Mouse (Mus musculus): Measurements from ENCODE around the gene Adipor2. TPM values are rescaled to one million over a fixed set of nuclear protein-coding genes. Genes with fewer than 3 reads are reported as not detected.

Gene Adipor2
- polyA plus RNA-seq, 1 experiment from 2014 or later: 40.9 TPM

DNA sequence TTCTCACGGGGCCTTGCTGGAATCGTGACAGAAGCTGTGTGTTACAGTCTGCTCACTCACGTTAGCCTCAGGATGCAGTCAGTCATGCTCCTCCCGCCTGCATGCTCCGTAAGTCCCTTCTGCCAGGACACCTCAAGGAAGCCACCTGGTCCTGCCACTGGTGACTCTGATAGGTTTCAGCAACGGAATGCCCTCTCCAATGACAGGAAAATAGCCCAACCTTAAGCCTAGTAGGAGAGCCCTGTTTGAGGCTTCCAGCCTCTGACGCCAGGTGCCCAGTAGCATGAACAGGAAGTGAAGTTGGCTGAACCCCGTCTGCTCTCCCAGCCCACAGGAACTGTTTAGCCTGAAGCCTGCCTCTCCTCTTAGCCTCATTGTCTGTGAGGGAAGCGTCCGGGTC is 71.2 kb downstream of the Adipor2 start:
- Histone ChIP-seq H3K27me3 (replicated peaks; ENCODE audit: control insufficient read depth, insufficient read depth, low read length) (no peaks in the 10 kb centered on the region), H3K4me2 (ENCODE audit: low read length) (no peak overlapping the region), H3K9me3 (ENCODE audit: control insufficient read depth, low read length) (no peaks in the 10 kb centered on the region), H3K36me3 (ENCODE audit: control insufficient read depth, insufficient read depth) (no peaks in the 10 kb centered on the region), H3K27ac (ENCODE audit: low read length) (no peak overlapping the region), H3K9ac (replicated peaks; ENCODE audit: low read depth, low read length) (no peak overlapping the region), H3K4me3 (replicated peaks; ENCODE audit: low read length) (no peak overlapping the region), H3K4me1 (replicated peaks; ENCODE audit: control insufficient read depth, insufficient read depth, low read length) (no peaks in the 10 kb centered on the region; the same call in 1 of the 2 replicates)
- ATAC-seq: no peak
- WGBS: 75% methylated on average over 10 of the region's 10 CpGs

DNA sequence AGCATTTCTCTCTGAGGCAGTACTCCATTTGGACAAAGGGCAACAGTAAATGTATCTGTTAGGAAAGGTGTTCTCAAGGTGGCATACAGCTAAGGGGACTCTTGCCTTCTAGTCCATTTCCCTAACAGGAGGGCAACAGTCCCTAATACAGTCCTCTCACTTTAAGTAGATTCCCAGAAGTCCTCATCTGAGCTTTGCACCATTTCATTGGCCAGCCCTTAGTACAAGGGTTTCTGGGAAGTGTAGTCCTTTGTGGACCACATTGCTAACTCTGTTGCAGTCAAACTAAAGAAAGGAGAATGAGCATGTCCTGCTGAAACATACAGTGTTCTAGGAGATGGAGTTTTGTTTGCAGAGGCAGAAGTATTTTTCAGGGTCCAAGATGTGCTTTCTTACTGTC is 76.1 kb downstream of the Adipor2 start:
- H3K4me2 ChIP-seq (ENCODE audit: low read length): no peak overlapping the region
- H3K9ac ChIP-seq (replicated peaks; ENCODE audit: low read depth, low read length): no peak overlapping the region

DNA sequence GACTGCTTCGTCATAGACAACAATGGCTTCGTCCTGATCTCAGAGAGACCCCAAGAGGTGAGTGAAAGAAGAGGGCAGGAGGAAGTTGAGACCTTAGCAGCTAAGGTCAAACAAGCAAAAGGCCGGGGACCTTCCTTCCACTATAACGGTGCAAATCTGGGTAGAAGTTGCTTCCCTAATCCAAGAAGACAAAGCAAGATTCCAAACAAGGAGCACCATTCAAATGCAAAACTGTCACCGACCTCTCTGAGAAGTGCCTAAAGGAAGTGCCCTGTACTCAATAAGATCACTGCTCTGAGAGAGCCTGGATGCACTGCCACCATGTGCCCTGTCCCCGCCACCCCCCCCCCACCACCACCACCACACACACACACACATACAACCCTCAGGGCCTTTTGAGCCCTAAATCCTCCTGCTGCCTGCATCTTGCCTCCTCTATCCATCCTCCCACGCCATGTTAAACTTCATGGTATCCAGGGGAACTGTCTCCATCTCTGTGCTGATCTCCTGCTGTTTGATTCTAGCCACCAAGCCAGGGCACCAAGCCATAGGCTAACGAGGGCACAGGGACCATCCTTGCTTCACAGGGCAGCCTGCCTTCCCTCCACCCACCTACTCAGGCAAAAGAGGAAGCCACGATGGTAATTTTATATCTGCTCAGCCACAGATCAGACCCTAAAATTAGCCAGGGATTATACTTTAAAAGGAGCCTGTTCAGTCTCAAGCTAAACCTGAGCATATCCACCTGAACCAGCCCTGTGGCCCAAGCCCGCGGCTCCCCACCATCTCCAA is 79.2 kb downstream of the Adipor2 start:
- Histone ChIP-seq H3K9me3 (ENCODE audit: control insufficient read depth, low read length) (no peaks in the 10 kb centered on the region), H3K36me3 (ENCODE audit: control insufficient read depth, insufficient read depth) (no peaks in the 10 kb centered on the region), H3K4me1 (replicated peaks; ENCODE audit: control insufficient read depth, insufficient read depth, low read length) (no peaks in the 10 kb centered on the region; the same call in 1 of the 2 replicates), H3K27ac (ENCODE audit: low read length) (no peak overlapping the region), H3K4me3 (replicated peaks; ENCODE audit: low read length) (no peak overlapping the region), H3K27me3 (replicated peaks; ENCODE audit: control insufficient read depth, insufficient read depth, low read length) (no peaks in the 10 kb centered on the region), H3K4me2 (ENCODE audit: low read length) (no peak overlapping the region), H3K9ac (replicated peaks; ENCODE audit: low read depth, low read length) (no peak overlapping the region)
- WGBS: 25% methylated on average over 10 of the region's 11 CpGs
- no peak for ATAC-seq

More for the DNA sequence above, 76.1 kb downstream of the Adipor2 start:
- H3K9me3 ChIP-seq (ENCODE audit: control insufficient read depth, low read length): no peaks in the 10 kb centered on the region
- ATAC-seq: peak; percentile 98
- no peaks in the 10 kb centered on the region for H3K27me3 ChIP-seq (replicated peaks; ENCODE audit: control insufficient read depth, insufficient read depth, low read length)
- no peak overlapping the region for H3K4me3 ChIP-seq (replicated peaks; ENCODE audit: low read length)
- H3K36me3 ChIP-seq (ENCODE audit: control insufficient read depth, insufficient read depth): no peaks in the 10 kb centered on the region
- H3K4me1 ChIP-seq (replicated peaks; ENCODE audit: control insufficient read depth, insufficient read depth, low read length): no peaks in the 10 kb centered on the region; the same call in 1 of the 2 replicates
- no peak overlapping the region for H3K27ac ChIP-seq (ENCODE audit: low read length)

DNA sequence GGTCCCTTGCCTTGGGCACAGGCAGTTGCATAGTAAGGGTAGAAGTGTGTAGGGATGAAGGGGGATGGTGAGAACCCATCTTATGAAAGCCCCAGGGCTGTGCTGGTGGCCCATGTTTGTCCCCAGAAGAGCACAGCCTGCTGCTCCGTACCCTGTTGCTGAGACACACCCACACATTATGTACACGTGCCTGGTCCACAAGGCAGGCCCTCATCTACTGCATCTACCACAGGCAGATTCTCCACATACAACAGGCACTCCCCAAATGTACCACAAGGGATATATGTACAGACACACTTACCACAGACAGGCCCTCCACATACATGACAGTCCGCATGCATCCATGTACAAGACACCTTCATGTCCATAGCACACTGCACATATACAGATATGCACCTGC is 80.2 kb downstream of the Adipor2 start:
- Histone ChIP-seq H3K4me1 (replicated peaks; ENCODE audit: control insufficient read depth, insufficient read depth, low read length) (no peaks in the 10 kb centered on the region; the same call in 1 of the 2 replicates), H3K9ac (replicated peaks; ENCODE audit: low read depth, low read length) (no peak overlapping the region), H3K36me3 (ENCODE audit: control insufficient read depth, insufficient read depth) (no peaks in the 10 kb centered on the region), H3K27ac (ENCODE audit: low read length) (no peak overlapping the region), H3K27me3 (replicated peaks; ENCODE audit: control insufficient read depth, insufficient read depth, low read length) (no peaks in the 10 kb centered on the region), H3K4me2 (ENCODE audit: low read length) (no peak overlapping the region), H3K4me3 (replicated peaks; ENCODE audit: low read length) (no peak overlapping the region), H3K9me3 (ENCODE audit: control insufficient read depth, low read length) (no peaks in the 10 kb centered on the region)
- no peak for ATAC-seq
- WGBS: 80% methylated on average over 3 of the region's 3 CpGs

DNA sequence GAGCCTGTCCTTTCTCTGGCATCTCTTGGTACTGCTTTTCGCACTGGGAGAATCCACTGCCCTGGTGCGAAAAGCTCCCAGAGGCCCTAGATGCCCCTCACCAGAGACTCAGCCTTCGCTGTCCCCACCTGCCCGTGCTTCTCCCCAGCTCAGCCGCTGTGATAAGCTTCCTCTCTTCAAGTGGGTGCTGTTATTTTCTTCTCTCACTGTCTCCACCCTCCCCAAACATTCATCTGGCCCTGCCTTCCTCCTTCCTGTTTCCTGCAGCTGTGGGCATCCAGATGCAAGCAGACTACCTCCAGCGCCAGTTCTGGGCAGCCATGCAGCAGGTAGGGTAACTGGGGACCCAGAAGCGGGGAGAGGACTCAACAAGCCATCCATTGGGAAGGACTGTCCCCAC is 81.4 kb downstream of the Adipor2 start:
- H3K27me3 ChIP-seq (replicated peaks; ENCODE audit: control insufficient read depth, insufficient read depth, low read length): peaks cover 2% of the 10 kb centered on the region; the same call in 1 of the 2 replicates
- no peak for ATAC-seq
- peaks cover 1% of the 10 kb centered on the region for H3K4me1 ChIP-seq (replicated peaks; ENCODE audit: control insufficient read depth, insufficient read depth, low read length)
- 89% methylated on average over 7 of the region's 7 CpGs for WGBS
- H3K27ac ChIP-seq (ENCODE audit: low read length): no peak overlapping the region
- H3K4me3 ChIP-seq (replicated peaks; ENCODE audit: low read length): no peak overlapping the region
- H3K9me3 ChIP-seq (ENCODE audit: control insufficient read depth, low read length): no peaks in the 10 kb centered on the region
- no peak overlapping the region for H3K9ac ChIP-seq (replicated peaks; ENCODE audit: low read depth, low read length)
- no peaks in the 10 kb centered on the region for H3K36me3 ChIP-seq (ENCODE audit: control insufficient read depth, insufficient read depth)
- H3K4me2 ChIP-seq (ENCODE audit: low read length): no peak overlapping the region

DNA sequence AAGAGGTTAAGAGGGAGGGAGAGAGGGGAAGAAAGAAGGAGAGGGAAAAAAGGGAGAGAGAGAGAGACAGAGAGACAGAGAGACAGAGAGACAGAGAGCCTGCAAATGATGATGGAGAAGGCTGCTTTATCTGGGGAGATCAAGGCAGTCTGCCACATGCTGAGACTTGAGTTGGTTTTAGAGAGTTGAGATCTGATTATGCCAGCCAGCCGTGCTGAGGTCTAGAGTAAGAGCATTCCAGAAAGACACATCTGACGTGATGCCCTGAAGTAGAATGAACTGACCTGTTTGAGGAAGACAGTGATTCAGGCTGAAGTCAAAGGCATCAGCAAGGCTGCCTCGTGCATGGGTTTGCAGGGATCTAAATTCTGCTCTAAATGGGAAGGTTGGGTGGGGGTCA is 83.7 kb downstream of the Adipor2 start:
- ATAC-seq: no peak
- peaks cover 22% of the 10 kb centered on the region for H3K4me1 ChIP-seq (replicated peaks; ENCODE audit: control insufficient read depth, insufficient read depth, low read length)
- no peak overlapping the region for H3K4me3 ChIP-seq (replicated peaks; ENCODE audit: low read length)
- H3K4me2 ChIP-seq (ENCODE audit: low read length): no peak overlapping the region
- 54% methylated on average over 3 of the region's 3 CpGs for WGBS
- no peak overlapping the region for H3K9ac ChIP-seq (replicated peaks; ENCODE audit: low read depth, low read length)
- H3K27ac ChIP-seq (ENCODE audit: low read length): no peak overlapping the region
- no peaks in the 10 kb centered on the region for H3K9me3 ChIP-seq (ENCODE audit: control insufficient read depth, low read length)
- H3K27me3 ChIP-seq (replicated peaks; ENCODE audit: control insufficient read depth, insufficient read depth, low read length): peaks cover 5% of the 10 kb centered on the region; the same call in 1 of the 2 replicates
- H3K36me3 ChIP-seq (ENCODE audit: control insufficient read depth, insufficient read depth): no peaks in the 10 kb centered on the region

DNA sequence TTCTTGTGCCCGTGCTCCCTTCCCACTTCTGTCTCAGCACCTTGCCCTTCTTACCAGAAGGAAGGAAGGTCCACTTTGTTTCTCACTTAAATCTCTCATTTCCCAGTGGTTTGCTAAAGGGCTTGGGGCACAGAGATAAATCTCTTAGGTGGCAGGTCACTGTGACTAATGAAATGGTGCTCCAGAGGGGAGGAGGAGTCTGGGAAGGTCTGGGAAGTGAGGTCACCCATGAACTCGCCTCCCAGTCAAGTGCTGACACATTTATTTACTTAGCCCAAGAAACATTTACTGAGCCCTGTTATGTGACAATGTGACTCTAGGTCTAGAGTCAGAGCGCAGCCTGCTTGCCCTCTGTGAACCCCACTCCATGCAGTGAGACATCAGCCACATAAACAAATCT is 84.3 kb downstream of the Adipor2 start:
- ATAC-seq: no peak
- Histone ChIP-seq H3K4me1 (replicated peaks; ENCODE audit: control insufficient read depth, insufficient read depth, low read length) (peaks cover 26% of the 10 kb centered on the region), H3K36me3 (ENCODE audit: control insufficient read depth, insufficient read depth) (no peaks in the 10 kb centered on the region), H3K27ac (ENCODE audit: low read length) (no peak overlapping the region), H3K4me3 (replicated peaks; ENCODE audit: low read length) (no peak overlapping the region), H3K9ac (replicated peaks; ENCODE audit: low read depth, low read length) (no peak overlapping the region), H3K27me3 (replicated peaks; ENCODE audit: control insufficient read depth, insufficient read depth, low read length) (peaks cover 5% of the 10 kb centered on the region; the same call in 1 of the 2 replicates), H3K4me2 (ENCODE audit: low read length) (no peak overlapping the region), H3K9me3 (ENCODE audit: control insufficient read depth, low read length) (no peaks in the 10 kb centered on the region)
- WGBS: 42% methylated on average over 3 of the region's 3 CpGs

DNA sequence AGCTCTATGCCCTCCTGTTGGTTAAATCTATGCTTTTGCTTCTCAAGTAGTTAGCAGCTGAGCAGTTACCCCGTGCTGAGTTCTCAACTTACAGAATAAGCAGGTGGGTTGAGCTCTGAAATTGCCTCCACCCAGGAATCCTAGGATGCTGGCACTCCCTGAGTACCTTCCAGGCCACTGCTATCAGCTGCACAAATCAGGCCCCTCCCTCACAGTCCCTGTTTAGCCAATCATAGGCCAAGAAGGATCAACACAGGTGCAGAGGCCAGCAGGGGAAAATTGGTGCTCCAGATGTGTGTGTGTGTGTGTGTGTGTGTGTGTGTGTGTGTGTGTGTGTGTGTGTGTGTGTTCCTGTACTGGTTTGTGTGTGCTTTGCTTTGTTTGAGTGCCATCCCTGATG is 85.4 kb downstream of the Adipor2 start:
- Histone ChIP-seq H3K9ac (replicated peaks; ENCODE audit: low read depth, low read length) (no peak overlapping the region), H3K4me2 (ENCODE audit: low read length) (no peak overlapping the region), H3K27ac (ENCODE audit: low read length) (no peak overlapping the region), H3K27me3 (replicated peaks; ENCODE audit: control insufficient read depth, insufficient read depth, low read length) (peaks cover 5% of the 10 kb centered on the region; the same call in 1 of the 2 replicates), H3K9me3 (ENCODE audit: control insufficient read depth, low read length) (no peaks in the 10 kb centered on the region), H3K36me3 (ENCODE audit: control insufficient read depth, insufficient read depth) (no peaks in the 10 kb centered on the region), H3K4me3 (replicated peaks; ENCODE audit: low read length) (no peak overlapping the region), H3K4me1 (replicated peaks; ENCODE audit: control insufficient read depth, insufficient read depth, low read length) (peaks cover 32% of the 10 kb centered on the region)
- ATAC-seq: no peak
- 11% methylated on average over 1 of the region's 1 CpGs for WGBS

DNA sequence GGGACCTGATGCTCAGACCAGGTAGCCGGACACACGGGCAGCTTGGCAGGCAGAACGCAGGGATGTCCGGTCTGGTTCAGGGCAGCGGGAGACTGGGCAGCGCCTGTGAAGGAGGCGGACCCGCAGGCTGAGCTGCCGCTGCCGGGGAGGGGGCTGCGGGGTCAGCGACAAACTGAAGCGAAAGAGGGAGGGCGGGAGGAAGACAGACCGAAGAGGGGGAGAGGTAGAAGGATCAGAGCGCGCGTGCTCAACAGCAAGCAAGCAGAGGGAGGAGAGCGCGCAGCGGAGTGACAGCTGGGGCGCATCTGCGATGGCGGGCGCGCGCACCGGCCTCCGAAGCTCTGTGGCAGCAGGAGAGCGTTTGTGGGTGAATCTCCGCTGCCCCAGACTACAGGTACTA is 87.0 kb downstream of the Adipor2 start, which contains the start of gene Lrtm2:
Gene Lrtm2, minus strand, starts transcription at position 261 of the 400 bp plus-strand sequence.
- H3K9me3 ChIP-seq (ENCODE audit: control insufficient read depth, low read length): no peaks in the 10 kb centered on the region
- no peak within 1 kb of the TSS; the same call in 1 of the 2 replicates for H3K27ac ChIP-seq (ENCODE audit: low read length)
- ATAC-seq: peak; percentile 43
- H3K36me3 ChIP-seq (ENCODE audit: control insufficient read depth, insufficient read depth): no peaks in the 10 kb centered on the region
- H3K27me3 ChIP-seq (replicated peaks; ENCODE audit: control insufficient read depth, insufficient read depth, low read length): peaks cover 5% of the 10 kb centered on the region; the same call in 1 of the 2 replicates
- peaks cover 34% of the 10 kb centered on the region for H3K4me1 ChIP-seq (replicated peaks; ENCODE audit: control insufficient read depth, insufficient read depth, low read length)
- H3K9ac ChIP-seq (replicated peaks; ENCODE audit: low read depth, low read length): peak within 1 kb of the TSS; percentile 57
- peak within 1 kb of the TSS; percentile 76 for H3K4me2 ChIP-seq (ENCODE audit: low read length)
- under 1% methylated on average over 27 of the region's 31 CpGs for WGBS
- H3K4me3 ChIP-seq (replicated peaks; ENCODE audit: low read length): peak within 1 kb of the TSS; percentile 54

All from forebrain, embryonic 16.5 days (tissue).